Mouse (Mus musculus) C3H10T1/2 (cell line): ENCODE data around the gene Mylk. TPM values are rescaled to one million over a fixed set of nuclear protein-coding genes. Genes with fewer than 3 reads are reported as not detected.

Source experiments
- polyA plus RNA-seq, 2 experiments: library from polyadenylated mRNA; unstranded; fragments of >200 nt; fragmentation: generic; extraction: Trizol; gene quantifications; one replicate each; pipeline ENCODE4 v1.2.1; 2012; ENCODE audit warnings: missing spikeins in 2 of 2

Mylk gene
- polyA plus RNA-seq = 10 to 100 TPM in 1 of 2 experiments, under 1 TPM in 1; 0.42 to 15.5 TPM

GRCm38 (mm10) chr16:34745065-34745585 is at the start of gene Mylk:
Gene Mylk, plus strand, starts transcription at chr16:34745210.

DNA sequence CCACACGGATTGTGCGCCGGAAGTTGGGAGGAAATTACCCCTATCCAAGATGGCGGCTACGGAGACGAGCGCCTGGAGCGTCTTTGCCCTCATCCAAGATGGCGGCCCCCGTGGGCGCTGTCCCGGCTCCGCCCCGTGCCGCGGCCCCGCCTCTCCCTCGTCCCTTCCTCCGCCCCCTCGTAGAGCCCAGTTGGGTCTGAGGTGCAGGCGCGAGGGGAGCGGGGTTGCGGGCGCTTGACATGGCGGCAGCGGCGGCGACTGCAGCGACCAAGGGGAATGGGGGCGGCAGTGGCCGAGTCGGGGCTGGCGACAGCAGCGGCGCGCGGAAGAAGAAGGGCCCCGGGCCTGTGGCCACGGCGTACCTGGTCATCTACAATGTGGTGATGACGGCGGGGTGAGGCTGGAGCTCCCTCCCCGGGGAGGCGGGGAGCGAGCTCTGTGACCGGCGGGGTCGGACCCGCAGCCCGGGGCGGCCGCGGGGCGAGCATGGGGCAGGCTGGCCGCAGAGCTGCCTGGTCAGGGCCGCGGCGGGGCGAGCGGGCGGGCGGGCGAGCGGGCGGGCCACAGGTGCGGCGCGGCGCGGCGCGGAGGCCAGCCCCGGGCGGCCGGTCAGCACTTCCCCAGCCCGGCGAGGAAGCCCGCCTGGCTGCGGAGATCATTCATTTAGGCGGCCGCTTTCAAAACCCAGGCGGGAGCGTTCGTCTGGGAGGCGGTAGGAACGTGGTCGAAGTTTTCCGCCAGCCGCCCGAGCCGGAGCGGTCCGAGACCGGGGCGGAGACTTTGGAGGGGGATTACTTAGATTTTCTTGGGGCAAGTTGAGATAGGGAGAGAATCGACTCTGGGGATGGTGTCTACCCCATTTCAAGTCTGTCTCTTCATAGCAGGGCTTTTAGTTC is 277.5 kb downstream of the Mylk start, which contains the start of gene Hacd2:
Gene Hacd2 (plus strand): TSS at position 187 of the 896 bp plus-strand sequence.

Other genes starting within 250 kb of the Mylk start
- gene Kalrn, start 171.7 kb upstream of the Mylk start, polyA plus RNA-seq = 10 to 100 TPM in 1 of 2 experiments, 1 to 10 TPM in 1; 2.0 to 30.8 TPM
- not detected for gene Ropn1, start 95.3 kb upstream of the Mylk start, polyA plus RNA-seq
- 1 to 10 TPM in 1 of 2 experiments, under 1 TPM in 1; 0.19 to 1.9 TPM for gene Ccdc14, start 54.6 kb upstream of the Mylk start, polyA plus RNA-seq